Mouse (Mus musculus) brain, embryonic 14.5 days (tissue): ENCODE results near the gene Aff3.

Source experiments
- CTCF ChIP-seq: fragments of 200-500 bp; IDR thresholded peaks from 2 replicates; pipeline ENCODE4 v1.5.1; 2012; ENCODE audit warnings: inconsistent platforms, mild to moderate bottlenecking, moderate library complexity, borderline replicate concordance; ENCODE audit not compliant: insufficient read depth, insufficient read length; ENCODE audit errors: extremely low read depth
- POLR2A ChIP-seq: fragments of 200-500 bp; IDR thresholded peaks from 2 replicates; pipeline ENCODE4 v1.6.1; 2012; ENCODE audit warnings: mild to moderate bottlenecking, inconsistent platforms, borderline replicate concordance; ENCODE audit not compliant: poor library complexity, insufficient read depth, insufficient read length, severe bottlenecking; ENCODE audit errors: extremely low read depth

DNA sequence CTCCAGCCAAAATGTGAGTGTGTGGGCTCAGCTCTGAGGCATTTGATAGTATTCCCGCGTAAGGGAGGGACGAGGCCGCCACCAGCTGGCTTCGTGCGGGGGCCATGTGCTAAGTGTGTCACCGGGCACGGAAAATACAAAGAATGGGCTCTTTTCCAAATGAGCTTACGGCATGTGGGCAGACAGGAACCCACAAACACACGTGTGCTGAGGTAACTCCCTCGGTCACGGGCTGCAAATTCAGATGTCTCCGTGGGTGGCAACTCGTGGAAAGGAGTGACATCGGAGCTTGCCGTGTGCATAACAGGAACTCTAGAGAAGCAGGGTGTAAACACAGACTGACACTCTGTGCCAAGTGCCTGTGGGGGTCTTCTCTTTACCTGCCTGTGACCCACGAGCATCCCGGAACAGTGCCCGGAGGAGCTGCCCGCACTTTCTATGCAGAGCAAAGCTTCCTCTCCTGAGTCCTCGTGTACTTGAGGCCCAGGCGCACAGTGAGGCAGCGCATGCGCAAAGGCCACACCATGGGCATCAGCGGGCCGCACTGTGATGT is 305.9 kb downstream of the Aff3 start:
- no peak for TF ChIP-seq CTCF
- no peak for TF ChIP-seq POLR2A
